Mouse (Mus musculus): ENCODE measurements around the gene Brsk1. TPM values are rescaled to one million over a fixed set of nuclear protein-coding genes. Genes with fewer than 3 reads are reported as not detected.

Gene Brsk1
- polyA plus RNA-seq, 1 experiment from 2014 or later = 6.1 TPM

DNA sequence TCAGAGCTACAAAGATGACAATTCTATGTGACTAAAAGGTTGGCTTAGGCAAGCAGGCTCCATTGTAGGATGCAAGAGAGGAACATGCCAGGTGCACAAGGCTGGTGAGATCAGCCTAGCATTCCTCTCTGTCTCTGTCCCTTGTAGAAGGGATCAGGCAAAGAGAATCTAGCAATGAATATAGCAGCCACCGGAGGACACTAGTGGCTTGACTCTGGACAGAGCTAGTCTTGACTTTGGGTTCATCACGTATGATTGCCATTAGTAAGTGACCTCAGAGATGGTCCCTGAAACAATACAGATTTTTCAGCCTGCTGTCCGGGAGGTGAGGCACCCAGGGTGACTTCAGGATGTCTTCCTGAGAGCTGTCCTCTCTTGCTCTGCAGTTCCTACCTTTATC, 22.2 kb downstream of the Brsk1 start:
- H3K36me3 ChIP-seq (ENCODE audit: poor library complexity, severe bottlenecking) = peaks cover 99% of the 10 kb centered on the region
- H3K9me3 ChIP-seq (replicated peaks) = no peaks in the 10 kb centered on the region
- H3K4me2 ChIP-seq = no peak overlapping the region
- no peak overlapping the region for H3K4me3 ChIP-seq
- H3K4me1 ChIP-seq = no peaks in the 10 kb centered on the region
- no peaks in the 10 kb centered on the region for H3K27me3 ChIP-seq
- no peak overlapping the region for H3K27ac ChIP-seq
- 87% methylated on average over 3 of the region's 3 CpGs for WGBS
- H3K9ac ChIP-seq = no peak overlapping the region
- ATAC-seq = no peak

DNA sequence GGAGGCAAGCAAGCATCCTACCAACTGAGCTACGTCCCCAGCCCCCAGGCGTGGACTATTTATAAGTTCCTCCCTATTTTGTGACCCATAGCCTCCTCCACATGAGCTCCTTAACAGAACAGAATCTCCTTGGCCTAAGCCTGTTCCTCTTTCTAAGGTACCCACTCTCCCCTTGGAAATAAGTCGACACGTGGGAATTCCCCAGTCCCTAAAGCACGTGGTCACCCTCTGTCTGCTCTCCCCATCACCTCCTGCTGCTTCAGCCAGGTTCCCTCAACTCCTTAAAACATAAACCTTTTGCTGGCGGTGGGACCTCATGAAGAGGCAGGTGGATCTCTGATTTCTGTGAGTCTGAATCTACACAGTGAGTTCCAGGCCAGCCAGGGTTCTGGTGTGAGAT, 26.6 kb downstream of the Brsk1 start:
- Histone ChIP-seq H3K27me3 (no peaks in the 10 kb centered on the region), H3K9me3 (replicated peaks) (no peaks in the 10 kb centered on the region), H3K36me3 (ENCODE audit: poor library complexity, severe bottlenecking) (peaks cover 57% of the 10 kb centered on the region), H3K27ac (no peak overlapping the region), H3K4me3 (no peak overlapping the region), H3K9ac (no peak overlapping the region), H3K4me2 (no peak overlapping the region), H3K4me1 (no peaks in the 10 kb centered on the region)
- ATAC-seq = no peak
- 69% methylated on average over 6 of the region's 6 CpGs for WGBS

GRCm38 (mm10) chr7:4719276-4719675, 28.9 kb downstream of the Brsk1 start:
- ATAC-seq = no peak
- 95% methylated on average over 3 of the region's 3 CpGs for WGBS
- no peaks in the 10 kb centered on the region for H3K27me3 ChIP-seq
- no peaks in the 10 kb centered on the region for H3K9me3 ChIP-seq (replicated peaks)
- H3K4me1 ChIP-seq = no peaks in the 10 kb centered on the region
- H3K27ac ChIP-seq = no peak overlapping the region
- no peak overlapping the region for H3K9ac ChIP-seq
- H3K4me2 ChIP-seq = no peak overlapping the region
- H3K4me3 ChIP-seq = no peak overlapping the region
- H3K36me3 ChIP-seq (ENCODE audit: poor library complexity, severe bottlenecking) = peaks cover 34% of the 10 kb centered on the region

DNA sequence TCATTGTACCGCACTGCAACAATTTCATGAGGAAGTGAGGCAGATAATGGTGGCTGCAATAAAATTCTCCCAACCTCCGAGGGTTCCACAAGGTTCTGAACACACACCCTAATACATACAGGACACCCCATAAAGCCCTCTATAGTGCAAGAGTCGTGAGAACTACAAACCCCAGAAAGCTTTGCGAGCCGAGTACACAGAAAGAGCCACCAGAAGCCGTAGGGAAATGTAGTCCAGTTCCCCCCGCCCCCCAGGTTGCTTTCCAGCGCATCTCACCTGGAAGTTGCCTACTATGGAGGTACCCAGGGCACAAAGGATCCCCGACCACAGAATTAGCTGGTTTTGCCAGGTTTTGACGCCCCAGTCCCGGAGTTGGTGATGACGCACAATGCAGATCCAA, 33.1 kb downstream of the Brsk1 start:
- Histone ChIP-seq H3K4me2 (peak overlapping the region; percentile 57), H3K9ac (peak overlapping the region; percentile 45; the same call in 1 of the 2 replicates), H3K27ac (no peak overlapping the region), H3K9me3 (replicated peaks) (no peaks in the 10 kb centered on the region), H3K4me1 (no peaks in the 10 kb centered on the region), H3K27me3 (no peaks in the 10 kb centered on the region), H3K36me3 (ENCODE audit: poor library complexity, severe bottlenecking) (no peaks in the 10 kb centered on the region), H3K4me3 (peak overlapping the region; percentile 30)
- 42% methylated on average over 12 of the region's 12 CpGs for WGBS
- ATAC-seq = peak; percentile 65

GRCm38 (mm10) chr7:4724359-4724758, 34.0 kb downstream of the Brsk1 start:
- Histone ChIP-seq H3K27me3 (no peaks in the 10 kb centered on the region), H3K4me3 (no peak overlapping the region), H3K36me3 (ENCODE audit: poor library complexity, severe bottlenecking) (no peaks in the 10 kb centered on the region), H3K4me2 (no peak overlapping the region), H3K9ac (no peak overlapping the region), H3K4me1 (no peaks in the 10 kb centered on the region), H3K27ac (no peak overlapping the region), H3K9me3 (replicated peaks) (no peaks in the 10 kb centered on the region)
- WGBS = 88% methylated on average over 3 of the region's 3 CpGs
- no peak for ATAC-seq

- 85% methylated on average over 7 of the region's 7 CpGs for WGBS
- H3K27me3 ChIP-seq = no peaks in the 10 kb centered on the region
- H3K9me3 ChIP-seq (replicated peaks) = no peaks in the 10 kb centered on the region
- H3K36me3 ChIP-seq (ENCODE audit: poor library complexity, severe bottlenecking) = no peaks in the 10 kb centered on the region
- no peak within 1 kb of the TSS for H3K4me2 ChIP-seq
- ATAC-seq = no peak
- no peak within 1 kb of the TSS for H3K27ac ChIP-seq
- H3K4me1 ChIP-seq = no peaks in the 10 kb centered on the region
- no peak within 1 kb of the TSS for H3K9ac ChIP-seq
- H3K4me3 ChIP-seq = no peak within 1 kb of the TSS
Observed at GRCm38 (mm10) chr7:4725169-4725568, 34.8 kb downstream of the Brsk1 start, which contains the start of gene Tmem150b. Gene Tmem150b, minus strand, starts transcription at chr7:4725249.

- Histone ChIP-seq H3K27me3 (no peaks in the 10 kb centered on the region), H3K27ac (no peak overlapping the region), H3K9ac (no peak overlapping the region), H3K36me3 (ENCODE audit: poor library complexity, severe bottlenecking) (no peaks in the 10 kb centered on the region), H3K4me2 (no peak overlapping the region), H3K4me3 (no peak overlapping the region), H3K4me1 (no peaks in the 10 kb centered on the region), H3K9me3 (replicated peaks) (no peaks in the 10 kb centered on the region)
- no peak for ATAC-seq
- WGBS = 79% methylated on average over 5 of the region's 5 CpGs
Observed at GRCm38 (mm10) chr7:4731090-4731489, 40.7 kb downstream of the Brsk1 start.

DNA sequence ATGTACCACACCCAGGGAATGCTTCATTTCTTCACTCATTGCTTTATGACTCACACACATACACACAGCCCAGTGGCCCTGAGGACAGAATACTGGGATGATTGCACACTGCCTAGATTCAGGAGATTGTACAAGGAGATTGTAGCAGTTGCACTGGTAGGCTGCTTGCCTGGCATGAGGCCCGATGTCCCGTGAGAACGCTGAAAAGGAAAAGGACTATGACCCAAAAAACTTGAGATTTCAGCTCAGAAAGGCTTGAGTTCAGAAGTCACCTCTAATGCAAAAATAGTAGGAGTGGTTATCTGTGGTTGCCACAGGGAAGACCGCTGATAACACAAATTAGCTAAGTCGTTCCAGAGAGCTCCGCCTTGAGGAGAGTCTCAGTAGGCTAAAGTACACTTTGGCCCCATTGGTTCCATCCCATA, 42.6 kb downstream of the Brsk1 start:
- H3K4me3 ChIP-seq = no peak overlapping the region
- H3K4me2 ChIP-seq = no peak overlapping the region
- WGBS = 75% methylated on average over 6 of the region's 6 CpGs
- no peaks in the 10 kb centered on the region for H3K27me3 ChIP-seq
- no peak for ATAC-seq
- H3K27ac ChIP-seq = no peak overlapping the region
- H3K9ac ChIP-seq = no peak overlapping the region
- H3K4me1 ChIP-seq = no peaks in the 10 kb centered on the region
- H3K36me3 ChIP-seq (ENCODE audit: poor library complexity, severe bottlenecking) = no peaks in the 10 kb centered on the region
- H3K9me3 ChIP-seq (replicated peaks) = no peaks in the 10 kb centered on the region

GRCm38 (mm10) chr7:4739041-4739543, 48.7 kb downstream of the Brsk1 start:
- Histone ChIP-seq H3K4me3 (peak overlapping the region; percentile 37), H3K27me3 (no peaks in the 10 kb centered on the region), H3K27ac (peak overlapping the region; percentile 72), H3K4me2 (peak overlapping the region; percentile 65), H3K9me3 (replicated peaks) (no peaks in the 10 kb centered on the region), H3K4me1 (peaks cover 38% of the 10 kb centered on the region), H3K9ac (peak overlapping the region; percentile 51), H3K36me3 (ENCODE audit: poor library complexity, severe bottlenecking) (peaks cover 19% of the 10 kb centered on the region)
- no peak for ATAC-seq
- WGBS = 31% methylated on average over 10 of the region's 10 CpGs

DNA sequence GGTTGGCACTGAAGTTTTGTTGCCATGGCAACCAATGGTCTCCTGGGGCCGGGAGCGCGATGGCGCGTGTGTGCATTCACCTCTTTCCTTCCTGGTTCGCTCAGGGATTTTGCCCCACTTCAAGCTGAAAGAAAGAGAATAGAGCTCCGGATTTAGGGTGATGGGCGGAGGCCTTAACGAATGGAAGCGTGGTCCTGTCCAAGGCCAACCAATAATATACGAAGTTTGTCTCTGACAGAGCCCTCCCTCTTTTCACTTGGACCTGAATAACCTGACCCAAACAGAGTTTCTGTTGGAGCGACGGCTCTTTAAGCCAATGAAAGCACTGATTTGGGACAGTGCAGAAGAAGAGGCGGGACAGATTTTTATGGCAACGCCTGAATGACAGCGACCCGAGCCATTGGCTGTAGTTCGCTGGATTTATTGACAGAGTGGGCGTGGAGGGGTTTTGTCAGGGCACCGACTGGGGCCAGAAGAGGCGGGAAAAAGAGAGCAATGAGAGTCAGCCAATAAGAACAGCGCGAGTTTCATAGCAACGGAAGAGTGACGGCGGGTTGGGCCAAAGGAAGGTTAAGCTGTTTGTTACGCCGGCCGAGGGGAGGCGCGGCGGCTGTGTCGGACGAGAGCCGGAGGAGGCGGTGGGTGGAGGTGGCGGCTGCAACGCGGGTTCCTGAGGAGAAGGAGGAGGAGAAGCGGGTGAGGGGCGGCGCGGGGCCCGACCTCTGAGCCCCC, 49.3 kb downstream of the Brsk1 start, which contains the start of gene Kmt5c:
Kmt5c (plus strand) TSS at position 572 of the 732 bp plus-strand sequence.
- Histone ChIP-seq H3K36me3 (ENCODE audit: poor library complexity, severe bottlenecking) (peaks cover 26% of the 10 kb centered on the region), H3K9ac (peak within 1 kb of the TSS; percentile 93), H3K27ac (peak within 1 kb of the TSS; percentile 93), H3K4me2 (peak within 1 kb of the TSS; percentile 85), H3K9me3 (replicated peaks) (no peaks in the 10 kb centered on the region), H3K27me3 (no peaks in the 10 kb centered on the region), H3K4me1 (peaks cover 38% of the 10 kb centered on the region), H3K4me3 (peak within 1 kb of the TSS; percentile 75)
- ATAC-seq = peak; percentile 97
- WGBS = 0% methylated on average over 38 of the region's 44 CpGs

GRCm38 (mm10) chr7:4740309-4740727, 49.9 kb downstream of the Brsk1 start:
- H3K4me2 ChIP-seq = peak overlapping the region; percentile 85
- H3K9me3 ChIP-seq (replicated peaks) = no peaks in the 10 kb centered on the region
- H3K4me3 ChIP-seq = peak overlapping the region; percentile 75
- no peak for ATAC-seq
- H3K27ac ChIP-seq = peak overlapping the region; percentile 93
- H3K27me3 ChIP-seq = no peaks in the 10 kb centered on the region
- peaks cover 38% of the 10 kb centered on the region for H3K4me1 ChIP-seq
- peak overlapping the region; percentile 93 for H3K9ac ChIP-seq
- WGBS = 0% methylated on average over 14 of the region's 14 CpGs
- peaks cover 30% of the 10 kb centered on the region for H3K36me3 ChIP-seq (ENCODE audit: poor library complexity, severe bottlenecking)

DNA sequence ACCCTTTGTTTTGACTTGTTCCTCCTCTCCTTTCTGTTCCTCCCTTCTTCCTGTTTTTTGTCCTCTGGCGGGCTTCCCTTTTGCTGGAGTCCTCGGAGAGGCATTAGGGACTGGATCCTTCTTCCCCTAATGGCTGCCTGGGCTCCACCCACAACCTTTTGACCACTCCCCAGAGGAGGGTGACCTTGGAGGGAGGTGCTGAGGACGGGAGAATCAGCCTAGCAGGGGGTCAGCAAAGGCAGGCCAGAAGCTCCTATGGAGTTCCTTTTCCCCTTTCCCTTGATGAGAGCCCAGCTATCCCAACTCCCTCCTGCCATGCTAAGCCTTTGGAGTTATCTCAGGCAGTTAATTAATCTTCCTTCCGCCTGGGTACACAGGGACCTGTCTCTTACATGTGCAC, 50.7 kb downstream of the Brsk1 start:
- no peaks in the 10 kb centered on the region for H3K27me3 ChIP-seq
- under 1% methylated on average over 4 of the region's 4 CpGs for WGBS
- H3K9me3 ChIP-seq (replicated peaks) = no peaks in the 10 kb centered on the region
- H3K4me3 ChIP-seq = peak overlapping the region; percentile 75
- H3K4me1 ChIP-seq = peaks cover 41% of the 10 kb centered on the region
- peak overlapping the region; percentile 93 for H3K27ac ChIP-seq
- H3K9ac ChIP-seq = peak overlapping the region; percentile 93
- no peak for ATAC-seq
- H3K36me3 ChIP-seq (ENCODE audit: poor library complexity, severe bottlenecking) = peaks cover 38% of the 10 kb centered on the region
- peak overlapping the region; percentile 85 for H3K4me2 ChIP-seq

Data from forebrain, embryonic 13.5 days (tissue).